Mouse (Mus musculus) lung, postnatal 0 days (tissue): ENCODE data around the gene Fn1.

Experiments used
- CTCF ChIP-seq: IDR thresholded peaks from 2 replicates; pipeline ENCODE4 v1.5.1; 2016; ENCODE audit warnings: antibody characterized with exemption, mild to moderate bottlenecking
- EP300 ChIP-seq: IDR thresholded peaks from 2 replicates; pipeline ENCODE4 v1.6.1; 2016; ENCODE audit warnings: antibody characterized with exemption, mild to moderate bottlenecking, control low read depth

DNA sequence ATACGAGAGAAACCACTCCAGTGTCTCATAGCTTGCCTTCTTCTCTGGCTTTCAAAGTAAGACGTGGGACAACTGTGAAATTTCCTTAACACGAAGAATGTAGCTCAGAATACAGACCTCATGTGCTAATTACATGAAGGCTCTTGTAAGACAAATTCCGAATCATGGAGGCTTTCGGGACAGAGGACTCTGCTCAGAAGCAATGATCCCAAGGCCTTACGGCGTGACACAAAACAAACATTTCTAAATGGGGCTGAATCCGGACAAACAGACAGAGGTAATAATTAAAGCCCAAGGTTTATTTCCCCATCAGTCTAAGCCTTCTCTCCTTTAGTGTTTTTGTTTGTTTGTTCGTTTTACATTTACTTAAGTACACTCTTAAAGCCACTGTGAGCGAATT, 20.6 kb downstream of the Fn1 start:
- no peak for TF ChIP-seq EP300
- TF ChIP-seq CTCF = no peak
